Mouse (Mus musculus): ENCODE data around the gene Ccdc97. TPM values are rescaled to one million over a fixed set of nuclear protein-coding genes. Genes with fewer than 3 reads are reported as not detected.

The Ccdc97 gene
- total RNA-seq, 2 experiments from 2014 or later: 50.3 to 52.7 TPM

DNA sequence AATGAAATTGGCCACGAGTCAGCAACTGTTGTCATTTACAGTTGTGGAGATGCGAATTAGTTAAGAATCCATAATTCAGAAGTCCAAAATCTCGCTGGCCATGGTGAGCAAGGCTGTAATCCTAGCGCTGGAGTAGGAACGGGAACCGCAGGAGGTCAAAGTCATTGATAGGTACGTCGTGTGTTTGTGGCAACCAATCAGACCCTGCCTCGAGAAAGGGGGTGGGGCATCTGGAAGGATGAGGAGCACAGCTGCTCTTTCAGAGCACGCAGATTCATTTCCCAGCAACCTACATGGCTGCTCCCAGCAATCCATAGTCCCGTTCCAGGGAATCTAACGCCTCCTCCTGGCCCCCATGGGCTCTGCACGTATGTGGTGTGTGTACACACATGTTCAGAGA is 19.0 kb downstream of the Ccdc97 start:
- intact Hi-C loops (cut with DNase I): no loop called here

DNA sequence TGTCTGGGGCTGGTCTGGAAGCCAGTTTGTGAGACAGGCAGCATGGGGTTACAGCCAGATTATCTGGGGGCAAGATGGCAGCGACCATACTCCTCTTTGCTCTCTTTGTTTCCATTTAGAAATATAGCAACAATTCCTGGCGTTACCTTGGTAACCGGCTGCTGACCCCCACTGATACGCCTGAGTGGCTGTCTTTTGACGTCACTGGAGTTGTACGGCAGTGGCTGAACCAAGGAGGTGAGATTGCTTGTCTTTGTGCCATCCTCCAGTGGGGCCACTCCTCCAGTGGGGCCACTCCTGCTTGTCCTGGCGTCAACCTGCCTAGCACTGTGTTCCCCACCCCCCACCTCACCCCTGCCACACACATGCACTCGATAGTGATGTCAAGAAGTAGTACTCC is 24.8 kb downstream of the Ccdc97 start:
- intact Hi-C loops (cut with DNase I): no loop called here
- DNase-seq (ENCODE audit: low spot score): no peak

More for the DNA sequence above, 19.0 kb downstream of the Ccdc97 start:
- no peak for DNase-seq (ENCODE audit: low spot score)

DNA sequence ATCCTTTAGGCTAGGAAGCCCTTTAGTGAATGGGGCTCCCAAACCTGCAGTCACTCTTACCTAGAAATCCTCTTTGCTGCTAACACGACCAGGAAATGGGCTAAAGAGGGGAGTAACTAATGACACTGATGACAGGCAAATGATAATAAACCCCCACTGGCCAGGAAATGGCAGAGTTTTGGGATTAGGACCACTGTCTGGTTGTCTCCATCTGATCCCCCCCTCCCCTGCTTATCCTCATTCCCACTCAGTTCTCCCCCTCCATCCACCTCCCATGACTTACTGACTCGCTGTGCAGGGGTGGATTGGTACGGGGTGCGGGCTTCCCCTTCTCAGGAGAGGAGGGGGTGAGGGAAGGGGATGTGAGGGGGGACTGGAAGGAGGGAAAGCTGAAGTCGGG is 28.8 kb downstream of the Ccdc97 start:
- DNase-seq (ENCODE audit: low spot score): no peak
- intact Hi-C loops (cut with DNase I): loop anchor here (2.0 kb wide), 1 partner anchor 15 kb away; no protein-coding TSS in a partner anchor

DNA sequence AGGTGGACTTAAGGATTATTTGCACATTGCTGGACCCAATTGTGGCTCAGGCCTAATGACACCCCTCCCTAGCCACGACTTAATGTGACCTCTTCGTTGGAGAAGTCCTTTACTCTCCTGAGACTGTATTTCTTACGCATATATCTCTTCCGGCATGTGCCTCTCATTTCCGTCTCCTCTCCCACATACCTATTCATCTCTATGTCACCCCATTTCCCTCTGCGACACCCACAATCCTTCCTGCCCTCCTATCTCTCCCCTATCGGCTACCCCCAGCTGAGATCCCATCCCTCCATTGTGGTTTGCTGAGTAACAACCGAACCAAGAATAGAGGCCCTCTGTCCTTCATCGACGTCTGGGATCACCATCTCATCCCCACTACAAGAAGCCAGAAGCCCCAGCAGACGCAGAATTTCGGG is 29.3 kb downstream of the Ccdc97 start:
- no peak for DNase-seq (ENCODE audit: low spot score)
- intact Hi-C loops (cut with DNase I): loop anchor here (1.0 to 5.0 kb wide), 3 partner anchors 15 to 118 kb away; no protein-coding TSS in a partner anchor

DNA sequence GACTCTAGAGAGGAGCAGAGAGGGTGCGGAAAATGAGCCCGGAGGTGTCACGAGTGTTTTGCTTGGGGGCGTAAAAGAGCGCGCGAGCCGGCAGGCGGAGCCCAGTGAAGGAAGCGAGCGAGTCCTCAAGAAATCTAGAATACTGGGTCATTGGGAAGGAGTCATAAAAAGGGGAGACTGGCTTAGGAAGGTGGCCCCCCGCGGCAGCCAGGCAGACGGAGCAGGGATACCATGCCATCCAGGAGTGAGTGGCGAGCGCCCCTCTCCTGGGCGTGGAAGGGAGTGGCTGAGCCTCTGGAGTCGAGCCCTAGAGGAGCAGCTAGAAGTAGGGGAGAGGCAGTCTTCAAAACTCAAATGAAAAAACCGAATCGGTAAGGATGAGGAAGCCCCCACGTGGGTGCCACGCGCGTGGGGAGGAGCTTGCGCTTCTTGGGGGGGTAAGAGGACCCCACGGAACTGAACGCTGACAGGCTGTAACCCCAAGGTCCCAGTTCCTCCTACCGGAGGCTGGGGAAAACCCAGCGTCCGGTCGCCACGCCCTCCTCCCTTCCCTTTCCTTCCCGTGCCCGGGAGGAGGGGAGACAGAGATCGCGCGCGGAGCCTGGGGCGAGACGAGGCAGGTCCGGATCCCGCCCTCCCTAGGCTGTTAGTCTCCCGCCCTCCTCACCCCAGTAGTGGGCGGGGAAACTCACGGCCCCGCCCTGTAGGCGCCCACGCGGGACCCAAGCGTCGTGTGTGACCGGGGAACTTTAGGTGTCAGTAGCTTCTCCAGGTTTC is 29.9 kb downstream of the Ccdc97 start:
- intact Hi-C loops (cut with DNase I): loop anchor here (1.0 to 5.0 kb wide), 2 partner anchors 19 to 118 kb away; no protein-coding TSS in a partner anchor
- DNase-seq (ENCODE audit: low spot score): peak; percentile 80

DNA sequence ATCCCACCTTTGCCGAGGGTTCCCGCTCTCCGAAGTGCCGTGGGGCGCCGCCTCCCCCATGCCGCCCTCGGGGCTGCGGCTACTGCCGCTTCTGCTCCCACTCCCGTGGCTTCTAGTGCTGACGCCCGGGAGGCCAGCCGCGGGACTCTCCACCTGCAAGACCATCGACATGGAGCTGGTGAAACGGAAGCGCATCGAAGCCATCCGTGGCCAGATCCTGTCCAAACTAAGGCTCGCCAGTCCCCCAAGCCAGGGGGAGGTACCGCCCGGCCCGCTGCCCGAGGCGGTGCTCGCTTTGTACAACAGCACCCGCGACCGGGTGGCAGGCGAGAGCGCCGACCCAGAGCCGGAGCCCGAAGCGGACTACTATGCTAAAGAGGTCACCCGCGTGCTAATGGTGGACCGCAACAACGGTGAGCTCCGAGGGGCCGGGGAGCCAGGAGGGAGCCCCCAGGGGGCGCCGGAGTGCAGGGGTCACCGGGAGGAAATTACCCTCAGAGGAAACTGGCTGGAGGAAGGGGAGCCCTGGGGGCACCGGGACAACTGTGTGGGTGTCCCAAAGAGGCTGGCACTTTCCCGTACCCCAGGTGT is 31.0 kb downstream of the Ccdc97 start:
- DNase-seq (ENCODE audit: low spot score): peak; percentile 49
- intact Hi-C loops (cut with DNase I): loop anchor here (2.0 to 5.0 kb wide), 2 partner anchors 31 to 119 kb away; partner anchors contain the start of gene Ccdc97

DNA sequence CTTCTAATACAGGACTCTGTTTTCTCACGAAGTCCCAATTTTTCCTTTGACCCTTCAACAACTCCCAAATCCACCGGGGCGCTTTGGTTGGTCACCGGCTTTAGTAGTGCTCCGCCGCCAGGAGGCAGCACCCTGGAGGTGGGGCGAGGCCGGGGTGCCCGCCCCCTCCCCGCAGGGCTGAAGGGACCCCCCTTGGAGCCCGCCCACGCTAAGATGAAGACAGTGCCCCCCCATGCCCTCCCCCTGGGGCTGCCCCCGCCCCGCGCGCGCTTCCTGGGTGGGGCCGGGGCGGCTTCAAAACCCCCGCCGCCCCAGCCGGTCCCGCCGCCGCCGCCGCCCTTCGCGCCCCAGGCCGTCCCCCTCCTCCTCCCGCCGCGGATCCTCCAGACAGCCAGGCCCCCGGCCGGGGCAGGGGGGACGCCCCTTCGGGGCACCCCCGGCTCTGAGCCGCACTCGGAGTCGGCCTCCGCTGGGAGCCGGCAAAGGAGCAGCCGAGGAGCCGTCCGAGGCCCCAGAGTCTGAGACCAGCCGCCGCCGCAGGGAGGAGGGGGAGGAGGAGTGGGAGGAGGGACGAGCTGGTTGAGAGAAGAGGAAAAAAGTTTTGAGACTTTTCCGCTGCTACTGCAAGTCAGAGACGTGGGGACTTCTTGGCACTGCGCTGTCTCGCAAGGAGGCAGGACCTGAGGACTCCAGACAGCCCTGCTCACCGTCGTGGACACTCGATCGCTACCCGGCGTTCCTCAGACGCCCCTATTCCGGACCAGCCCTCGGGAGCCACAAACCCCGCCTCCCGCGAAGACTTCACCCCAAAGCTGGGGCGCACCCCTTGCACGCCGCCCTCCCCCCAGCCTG is 32.0 kb downstream of the Ccdc97 start, which contains the start of gene Tgfb1:
Gene Tgfb1, plus strand, starts transcription at position 323 of the 852 bp plus-strand sequence.
- DNase-seq (ENCODE audit: low spot score): peak; percentile 71
- intact Hi-C loops (cut with DNase I): loop anchor here (2.0 to 5.0 kb wide), 2 partner anchors 32 to 120 kb away; partner anchors contain the start of gene Ccdc97

DNA sequence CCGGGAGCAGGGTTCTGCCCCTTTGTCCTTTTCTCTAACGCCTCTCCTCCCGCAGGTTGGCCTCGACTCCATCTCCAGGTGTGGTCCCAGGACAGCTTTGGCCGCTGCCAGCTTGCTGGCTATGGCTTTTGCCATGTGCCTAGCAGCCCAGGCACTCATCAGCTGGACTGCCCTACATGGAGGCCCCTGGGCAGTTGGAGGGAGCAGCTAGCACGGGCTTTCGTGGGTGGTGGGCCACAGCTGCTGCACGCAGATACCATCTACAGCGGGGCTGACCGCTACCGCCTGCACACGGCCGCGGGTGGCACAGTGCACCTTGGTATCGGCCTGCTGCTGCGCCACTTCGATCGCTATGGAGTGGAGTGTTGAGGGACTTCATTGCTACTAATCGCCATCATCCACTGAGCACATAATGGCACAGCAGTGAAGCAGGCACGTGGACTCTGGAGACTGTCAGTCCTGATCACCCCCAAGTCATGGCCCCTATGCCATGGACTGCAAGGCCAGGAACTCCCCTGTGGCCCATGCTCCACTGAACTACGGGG is 32.9 kb downstream of the Ccdc97 start:
- intact Hi-C loops (cut with DNase I): loop anchor here (2.0 to 5.0 kb wide), 2 partner anchors 33 to 121 kb away; partner anchors contain the start of gene Ccdc97
- no peak for DNase-seq (ENCODE audit: low spot score)

DNA sequence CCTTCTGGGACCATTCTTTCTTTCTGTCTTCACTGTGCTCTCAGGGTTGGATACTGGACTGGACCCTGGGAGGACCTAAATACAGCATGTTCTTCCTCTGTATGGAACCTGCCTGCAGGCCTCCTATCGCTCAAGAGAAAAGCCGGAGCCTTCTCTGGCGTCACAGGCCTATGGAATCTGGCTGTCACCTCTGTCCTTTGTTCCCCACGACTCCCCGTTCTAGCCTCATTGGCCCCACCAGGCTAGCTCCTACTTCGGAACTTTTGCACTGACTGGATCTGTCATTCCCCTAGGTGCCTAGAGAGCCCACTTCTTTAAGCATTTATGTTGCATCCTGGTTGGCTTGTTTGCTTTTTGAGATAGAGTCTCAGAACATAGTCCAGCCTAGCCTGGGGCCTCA is 34.2 kb downstream of the Ccdc97 start:
- DNase-seq (ENCODE audit: low spot score): no peak
- intact Hi-C loops (cut with DNase I): loop anchor here (5.0 kb wide), 2 partner anchors 68 to 123 kb away; partner anchors contain the start of gene Hnrnpul1

DNA sequence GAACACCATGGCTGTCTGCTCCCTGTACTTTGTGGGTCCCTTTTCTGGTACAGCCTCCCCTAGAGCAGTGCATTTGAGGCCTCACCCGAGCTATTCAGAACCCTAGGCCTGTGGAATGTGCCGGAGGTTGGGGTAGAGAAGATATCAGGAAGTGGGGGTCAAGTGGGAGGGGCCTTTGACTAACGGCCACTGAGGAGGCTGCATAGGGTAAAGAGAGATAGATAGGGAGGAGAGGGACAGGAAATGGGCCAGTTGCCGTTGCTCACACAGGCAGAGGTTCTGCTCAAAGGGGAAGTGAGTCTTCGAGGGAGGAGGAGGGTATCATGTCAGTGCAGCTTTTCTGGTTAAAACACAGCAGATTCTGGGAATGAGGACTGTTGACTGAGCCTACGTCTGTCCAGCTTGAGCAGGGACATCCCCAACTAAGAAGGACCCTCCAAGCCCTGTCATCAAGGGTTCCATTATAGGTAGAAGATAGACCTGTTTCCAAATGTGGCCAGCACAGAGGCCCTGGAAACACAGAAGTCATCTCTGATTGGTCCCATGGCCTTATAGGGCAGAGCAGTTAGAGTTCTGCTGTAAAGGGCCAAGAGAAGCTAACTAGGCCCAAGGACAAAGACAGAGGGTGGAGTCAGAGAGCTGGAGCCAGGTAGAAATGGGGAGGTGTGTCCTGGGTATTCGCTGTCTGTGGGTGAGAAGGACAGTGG is 35.3 kb downstream of the Ccdc97 start:
- no peak for DNase-seq (ENCODE audit: low spot score)
- intact Hi-C loops (cut with DNase I): loop anchor here (5.0 kb wide), 1 partner anchor 69 kb away; the partner anchor contains the start of gene Hnrnpul1

DNA sequence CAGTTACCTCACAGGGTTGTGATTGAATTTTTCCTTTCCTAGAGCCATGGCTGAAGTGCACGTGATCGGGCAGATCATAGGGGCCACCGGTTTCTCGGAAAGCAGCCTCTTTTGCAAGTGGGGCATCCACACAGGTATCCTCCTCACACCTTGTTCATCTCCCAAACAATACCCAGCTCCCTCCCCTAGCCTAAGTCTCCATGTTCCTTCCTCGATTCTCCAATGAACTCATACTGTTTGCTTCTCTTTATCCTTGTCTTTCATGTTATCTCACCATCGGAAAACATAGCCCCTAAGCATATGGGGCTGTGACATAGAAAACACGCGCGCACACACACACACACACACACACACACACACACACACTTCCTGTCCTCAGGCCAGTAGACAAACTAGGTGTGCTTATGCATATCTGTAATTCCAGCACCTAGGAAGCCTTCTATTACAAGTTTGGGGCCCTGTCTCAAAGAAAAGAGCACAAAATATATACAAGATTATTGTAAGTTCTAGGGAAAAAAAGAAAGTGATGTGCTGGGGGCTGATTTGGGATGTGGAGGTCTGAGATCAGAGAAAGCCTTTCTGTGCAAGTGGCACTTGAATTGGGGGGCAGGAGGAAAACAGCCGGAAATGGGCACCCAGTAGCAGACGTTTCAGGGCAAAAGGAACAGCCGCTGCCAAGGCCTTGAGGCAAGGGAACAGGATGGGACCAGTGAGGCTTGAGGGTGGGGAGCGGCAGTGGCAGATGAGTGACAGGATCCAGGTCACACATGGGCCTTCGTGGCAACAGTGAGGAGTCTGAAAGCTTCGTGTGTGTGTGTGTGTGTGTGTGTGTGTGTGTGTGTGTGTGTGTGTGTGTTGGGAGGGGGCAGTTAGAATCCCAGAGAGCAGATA is 37.3 kb downstream of the Ccdc97 start:
- intact Hi-C loops (cut with DNase I): loop anchor here (5.0 kb wide), 1 partner anchor 71 kb away; the partner anchor contains the start of gene Hnrnpul1
- DNase-seq (ENCODE audit: low spot score): no peak

DNA sequence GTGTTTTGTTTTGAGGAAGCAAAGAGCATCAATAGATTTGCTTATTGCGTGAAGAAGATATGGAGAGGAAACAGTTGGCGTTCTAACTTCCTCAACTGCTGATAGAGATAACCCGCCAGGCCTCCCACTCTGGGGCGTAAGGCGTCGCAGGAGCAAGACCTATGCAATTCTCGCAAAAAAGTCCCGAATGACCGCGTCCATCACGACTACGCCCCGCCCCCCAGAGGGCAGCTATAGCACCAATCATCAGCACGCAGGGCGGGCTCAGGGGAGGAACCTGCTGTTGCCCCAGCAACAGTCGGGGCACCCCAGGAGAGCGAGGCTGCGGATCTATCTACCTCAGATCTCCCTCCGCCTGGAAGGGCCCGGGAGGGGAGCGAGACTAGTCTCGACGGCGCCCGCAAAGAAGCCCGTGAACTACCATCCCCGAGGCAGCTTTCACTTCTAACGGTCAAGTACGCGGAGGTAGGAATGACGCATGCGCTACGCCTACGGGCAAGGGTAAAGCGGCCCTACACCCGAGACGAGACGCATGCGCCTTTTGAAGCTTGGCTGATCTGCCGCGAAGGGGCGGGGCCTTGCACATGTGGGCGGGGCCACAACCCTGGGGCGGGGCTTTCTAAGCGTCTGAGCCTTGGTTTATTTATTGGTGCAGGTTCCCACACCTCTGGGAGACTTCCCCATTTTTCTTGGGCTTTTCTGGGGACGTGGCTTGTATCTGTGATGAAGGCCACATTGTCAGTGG is 38.2 kb downstream of the Ccdc97 start, which contains the start of gene B9d2:
Gene B9d2, plus strand, starts transcription at position 267 of the 745 bp plus-strand sequence.
- DNase-seq (ENCODE audit: low spot score): peak; percentile 93
- intact Hi-C loops (cut with DNase I): loop anchor here (5.0 kb wide), 1 partner anchor 72 kb away; the partner anchor contains the start of gene Hnrnpul1

DNA sequence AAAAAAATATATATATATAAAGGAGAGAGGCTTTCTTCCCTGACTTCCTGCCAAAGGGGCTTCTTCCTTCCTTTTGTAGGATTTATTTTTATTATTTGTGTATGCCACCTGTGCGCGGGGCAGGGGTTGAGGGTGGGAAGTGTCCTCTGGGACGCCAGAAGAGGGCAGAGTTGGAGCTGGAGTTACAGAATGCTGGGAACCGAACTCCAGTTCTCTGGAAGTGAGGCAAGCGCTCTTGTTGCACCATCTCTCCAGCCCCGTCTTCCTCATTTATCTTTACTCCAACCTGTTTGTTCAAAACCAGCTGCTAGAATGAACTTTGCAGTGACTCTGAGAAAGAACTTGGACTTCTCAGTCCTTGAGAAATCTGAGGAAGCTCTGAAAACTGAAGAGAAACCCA is 38.9 kb downstream of the Ccdc97 start:
- DNase-seq (ENCODE audit: low spot score): no peak

DNA sequence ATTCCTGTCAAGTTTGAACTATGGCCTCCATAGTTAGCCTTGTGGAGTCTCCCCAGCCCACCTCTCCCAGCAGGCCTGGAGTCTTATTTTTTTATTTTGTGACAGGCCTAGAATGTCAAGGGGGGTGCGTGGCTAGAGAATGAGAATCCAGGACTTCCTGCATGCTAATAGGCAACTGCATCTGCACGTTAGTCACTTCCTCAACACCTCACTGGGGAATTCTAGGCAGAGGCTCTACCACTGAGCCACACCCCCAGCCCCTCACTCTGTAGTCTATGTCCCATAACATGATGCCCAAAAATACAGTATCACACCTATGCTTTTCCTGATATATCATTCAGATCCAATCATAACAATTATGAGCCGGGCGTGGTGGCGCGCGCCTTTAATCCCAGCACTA is 41.9 kb downstream of the Ccdc97 start:
- intact Hi-C loops (cut with DNase I): no loop called here

More for the DNA sequence above, 38.9 kb downstream of the Ccdc97 start:
- intact Hi-C loops (cut with DNase I): loop anchor here (5.0 kb wide), 1 partner anchor 72 kb away; the partner anchor contains the start of gene Hnrnpul1

DNA sequence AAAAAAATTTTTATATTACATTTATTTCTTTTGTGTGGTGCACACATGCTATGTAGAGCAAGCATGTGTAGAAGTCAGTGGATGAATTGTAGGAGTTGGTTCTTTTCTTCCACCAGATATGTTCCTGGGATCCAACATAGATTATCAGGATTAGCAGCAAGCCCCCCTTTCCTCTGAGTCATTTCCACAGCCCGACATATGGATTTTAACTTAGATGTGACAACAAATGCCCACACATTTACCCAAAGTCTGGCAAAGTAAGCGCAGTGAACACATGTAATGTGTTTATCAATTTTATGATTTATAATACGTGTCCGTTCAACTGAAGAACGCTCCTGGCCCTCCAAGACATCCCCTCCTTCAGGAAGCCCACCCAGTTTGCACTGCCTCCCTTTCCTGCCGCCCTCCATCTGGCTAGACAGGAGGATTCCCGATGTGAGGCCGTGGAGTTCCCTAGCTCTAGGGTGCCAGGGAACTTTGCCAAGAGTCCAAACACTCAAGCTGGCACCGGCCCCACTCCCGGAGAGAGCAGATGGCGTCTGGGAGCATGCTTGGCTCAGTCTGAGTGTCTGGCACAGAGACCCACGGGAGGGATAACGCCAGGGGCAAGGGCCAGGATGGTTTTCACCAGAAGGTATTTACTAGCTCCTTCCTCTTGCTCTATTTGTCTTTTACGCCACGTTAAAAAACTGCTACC is 42.7 kb downstream of the Ccdc97 start:
- intact Hi-C loops (cut with DNase I): no loop called here

More for the DNA sequence above, 41.9 kb downstream of the Ccdc97 start:
- no peak for DNase-seq (ENCODE audit: low spot score)

DNA sequence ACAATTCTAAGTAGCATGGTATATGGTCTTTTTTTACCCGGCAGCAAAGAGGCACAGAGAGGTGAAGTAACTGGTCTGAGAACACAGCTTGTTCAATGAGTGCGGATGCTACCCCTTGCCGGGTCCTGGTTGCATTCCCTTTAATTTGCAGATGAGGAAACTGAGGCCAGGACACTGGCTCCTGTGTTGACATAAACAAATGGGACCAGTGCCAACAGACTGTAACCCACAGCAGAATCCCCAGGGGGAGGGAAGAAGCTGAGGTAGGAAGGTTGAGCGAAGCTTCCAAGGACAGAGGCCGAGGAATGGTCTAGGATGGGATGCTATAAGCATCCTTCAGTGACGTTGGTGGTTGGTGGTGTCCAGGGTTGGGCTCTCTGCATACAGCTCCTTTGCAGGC is 43.5 kb downstream of the Ccdc97 start:
- no peak for DNase-seq (ENCODE audit: low spot score)
- intact Hi-C loops (cut with DNase I): no loop called here

More for the DNA sequence above, 42.7 kb downstream of the Ccdc97 start:
- DNase-seq (ENCODE audit: low spot score): peak; percentile 73

All from heart, postnatal 25 days (tissue).